Mouse (Mus musculus): ENCODE measurements around the gene Creld1.

GRCm38 (mm10) chr6:113468512-113468911 lies 14.6 kb upstream of the Creld1 start:
- TF ChIP-seq GATA1 (IDR thresholded peaks at IDR 0.05; ENCODE audit: low read length) (no peak), TAL1 (IDR thresholded peaks at IDR 0.05; ENCODE audit: low read length) (no peak)
